Mouse (Mus musculus): ENCODE results near the gene Znhit6. TPM values are rescaled to one million over a fixed set of nuclear protein-coding genes. Genes with fewer than 3 reads are reported as not detected.

Gene Znhit6
- polyA plus RNA-seq, 1 experiment from 2014 or later = 26.0 TPM

- Histone ChIP-seq H3K4me2 (no peak overlapping the region), H3K4me1 (ENCODE audit: control insufficient read depth, insufficient read depth, low read length) (peaks cover 12% of the 10 kb centered on the region), H3K9ac (ENCODE audit: low read depth, low read length) (no peak overlapping the region), H3K36me3 (ENCODE audit: control insufficient read depth, insufficient read depth, low read length) (peaks cover 10% of the 10 kb centered on the region), H3K9me3 (replicated peaks; ENCODE audit: control insufficient read depth, low read length) (no peaks in the 10 kb centered on the region), H3K4me3 (ENCODE audit: low read depth, low read length) (no peak overlapping the region), H3K27me3 (ENCODE audit: control insufficient read depth, insufficient read depth, low read length) (no peaks in the 10 kb centered on the region), H3K27ac (ENCODE audit: low read depth, low read length) (no peak overlapping the region)
- ATAC-seq (replicated peaks; ENCODE audit: insufficient number of reproducible peaks, low FRiP score, low TSS enrichment) = no peak
- 88% methylated on average over 3 of the region's 3 CpGs for WGBS (ENCODE audit: insufficient replicate concordance)
Observed at GRCm38 (mm10) chr3:145574468-145574867, 1.5 kb upstream of the Znhit6 start.

GRCm38 (mm10) chr3:145575340-145575739 lies 665 bp upstream of the Znhit6 start:
- H3K4me1 ChIP-seq (ENCODE audit: control insufficient read depth, insufficient read depth, low read length) = peaks cover 12% of the 10 kb centered on the region
- ATAC-seq (replicated peaks; ENCODE audit: insufficient number of reproducible peaks, low FRiP score, low TSS enrichment) = no peak
- peak overlapping the region; percentile 79; the same call in 1 of the 2 replicates for H3K4me3 ChIP-seq (ENCODE audit: low read depth, low read length)
- no peak overlapping the region for H3K27ac ChIP-seq (ENCODE audit: low read depth, low read length)
- H3K36me3 ChIP-seq (ENCODE audit: control insufficient read depth, insufficient read depth, low read length) = peaks cover 10% of the 10 kb centered on the region
- no peak overlapping the region; the same call in 1 of the 2 replicates for H3K4me2 ChIP-seq
- no peaks in the 10 kb centered on the region for H3K9me3 ChIP-seq (replicated peaks; ENCODE audit: control insufficient read depth, low read length)
- no peaks in the 10 kb centered on the region for H3K27me3 ChIP-seq (ENCODE audit: control insufficient read depth, insufficient read depth, low read length)
- 77% methylated on average over 7 of the region's 7 CpGs for WGBS (ENCODE audit: insufficient replicate concordance)
- H3K9ac ChIP-seq (ENCODE audit: low read depth, low read length) = no peak overlapping the region

- H3K27me3 ChIP-seq (ENCODE audit: control insufficient read depth, insufficient read depth, low read length) = no peaks in the 10 kb centered on the region
- peak overlapping the region; percentile 79 for H3K4me3 ChIP-seq (ENCODE audit: low read depth, low read length)
- H3K36me3 ChIP-seq (ENCODE audit: control insufficient read depth, insufficient read depth, low read length) = peaks cover 10% of the 10 kb centered on the region
- peaks cover 12% of the 10 kb centered on the region for H3K4me1 ChIP-seq (ENCODE audit: control insufficient read depth, insufficient read depth, low read length)
- 0% methylated on average over 11 of the region's 11 CpGs for WGBS (ENCODE audit: insufficient replicate concordance)
- no peaks in the 10 kb centered on the region for H3K9me3 ChIP-seq (replicated peaks; ENCODE audit: control insufficient read depth, low read length)
- H3K4me2 ChIP-seq = peak overlapping the region; percentile 95
- ATAC-seq (replicated peaks; ENCODE audit: insufficient number of reproducible peaks, low FRiP score, low TSS enrichment) = peak; percentile 74
- 0 out of 2 replicates have a peak overlapping the region, but pooled peaks have one; percentile 3 for H3K27ac ChIP-seq (ENCODE audit: low read depth, low read length)
- peak overlapping the region; percentile 78 for H3K9ac ChIP-seq (ENCODE audit: low read depth, low read length)
Observed at GRCm38 (mm10) chr3:145576482-145576822, 447 bp downstream of the Znhit6 start.

- Histone ChIP-seq H3K36me3 (ENCODE audit: control insufficient read depth, insufficient read depth, low read length) (peaks cover 10% of the 10 kb centered on the region), H3K4me3 (ENCODE audit: low read depth, low read length) (peak overlapping the region; percentile 79), H3K9me3 (replicated peaks; ENCODE audit: control insufficient read depth, low read length) (no peaks in the 10 kb centered on the region), H3K27me3 (ENCODE audit: control insufficient read depth, insufficient read depth, low read length) (no peaks in the 10 kb centered on the region), H3K9ac (ENCODE audit: low read depth, low read length) (peak overlapping the region; percentile 78), H3K27ac (ENCODE audit: low read depth, low read length) (no peak overlapping the region), H3K4me1 (ENCODE audit: control insufficient read depth, insufficient read depth, low read length) (peaks cover 12% of the 10 kb centered on the region), H3K4me2 (peak overlapping the region; percentile 95)
- 29% methylated on average over 15 of the region's 15 CpGs for WGBS (ENCODE audit: insufficient replicate concordance)
- ATAC-seq (replicated peaks; ENCODE audit: insufficient number of reproducible peaks, low FRiP score, low TSS enrichment) = no peak
Observed at GRCm38 (mm10) chr3:145576876-145577275, 871 bp downstream of the Znhit6 start.

- Histone ChIP-seq H3K9me3 (replicated peaks; ENCODE audit: control insufficient read depth, low read length) (no peaks in the 10 kb centered on the region), H3K36me3 (ENCODE audit: control insufficient read depth, insufficient read depth, low read length) (peaks cover 24% of the 10 kb centered on the region), H3K4me1 (ENCODE audit: control insufficient read depth, insufficient read depth, low read length) (no peaks in the 10 kb centered on the region), H3K9ac (ENCODE audit: low read depth, low read length) (no peak overlapping the region), H3K4me3 (ENCODE audit: low read depth, low read length) (no peak overlapping the region), H3K27me3 (ENCODE audit: control insufficient read depth, insufficient read depth, low read length) (no peaks in the 10 kb centered on the region), H3K27ac (ENCODE audit: low read depth, low read length) (no peak overlapping the region), H3K4me2 (no peak overlapping the region)
- ATAC-seq (replicated peaks; ENCODE audit: insufficient number of reproducible peaks, low FRiP score, low TSS enrichment) = no peak
- 73% methylated on average over 4 of the region's 4 CpGs for WGBS (ENCODE audit: insufficient replicate concordance)
Observed at GRCm38 (mm10) chr3:145583043-145583442, 7.0 kb downstream of the Znhit6 start.

- WGBS (ENCODE audit: insufficient replicate concordance) = 67% methylated on average over 3 of the region's 3 CpGs
- Histone ChIP-seq H3K4me1 (ENCODE audit: control insufficient read depth, insufficient read depth, low read length) (no peaks in the 10 kb centered on the region), H3K4me2 (no peak overlapping the region), H3K9me3 (replicated peaks; ENCODE audit: control insufficient read depth, low read length) (no peaks in the 10 kb centered on the region), H3K9ac (ENCODE audit: low read depth, low read length) (no peak overlapping the region), H3K27ac (ENCODE audit: low read depth, low read length) (no peak overlapping the region), H3K27me3 (ENCODE audit: control insufficient read depth, insufficient read depth, low read length) (no peaks in the 10 kb centered on the region), H3K36me3 (ENCODE audit: control insufficient read depth, insufficient read depth, low read length) (peaks cover 21% of the 10 kb centered on the region), H3K4me3 (ENCODE audit: low read depth, low read length) (no peak overlapping the region)
- no peak for ATAC-seq (replicated peaks; ENCODE audit: insufficient number of reproducible peaks, low FRiP score, low TSS enrichment)
Observed at GRCm38 (mm10) chr3:145583522-145584200, 7.7 kb downstream of the Znhit6 start.

GRCm38 (mm10) chr3:145590562-145590961 lies 14.6 kb downstream of the Znhit6 start:
- H3K9me3 ChIP-seq (replicated peaks; ENCODE audit: control insufficient read depth, low read length) = no peaks in the 10 kb centered on the region
- no peak overlapping the region for H3K9ac ChIP-seq (ENCODE audit: low read depth, low read length)
- H3K4me2 ChIP-seq = no peak overlapping the region
- H3K4me3 ChIP-seq (ENCODE audit: low read depth, low read length) = no peak overlapping the region
- H3K27ac ChIP-seq (ENCODE audit: low read depth, low read length) = no peak overlapping the region
- peaks cover 25% of the 10 kb centered on the region for H3K36me3 ChIP-seq (ENCODE audit: control insufficient read depth, insufficient read depth, low read length)
- peak; percentile 84 for ATAC-seq (replicated peaks; ENCODE audit: insufficient number of reproducible peaks, low FRiP score, low TSS enrichment)
- 90% methylated on average over 4 of the region's 4 CpGs for WGBS (ENCODE audit: insufficient replicate concordance)
- no peaks in the 10 kb centered on the region for H3K27me3 ChIP-seq (ENCODE audit: control insufficient read depth, insufficient read depth, low read length)
- no peaks in the 10 kb centered on the region for H3K4me1 ChIP-seq (ENCODE audit: control insufficient read depth, insufficient read depth, low read length)

- no peak for ATAC-seq (replicated peaks; ENCODE audit: insufficient number of reproducible peaks, low FRiP score, low TSS enrichment)
- no peak overlapping the region for H3K4me2 ChIP-seq
- no peak overlapping the region for H3K4me3 ChIP-seq (ENCODE audit: low read depth, low read length)
- no peaks in the 10 kb centered on the region for H3K27me3 ChIP-seq (ENCODE audit: control insufficient read depth, insufficient read depth, low read length)
- no peaks in the 10 kb centered on the region for H3K4me1 ChIP-seq (ENCODE audit: control insufficient read depth, insufficient read depth, low read length)
- H3K36me3 ChIP-seq (ENCODE audit: control insufficient read depth, insufficient read depth, low read length) = peaks cover 18% of the 10 kb centered on the region
- no peak overlapping the region for H3K9ac ChIP-seq (ENCODE audit: low read depth, low read length)
- 90% methylated on average over 6 of the region's 6 CpGs for WGBS (ENCODE audit: insufficient replicate concordance)
- no peaks in the 10 kb centered on the region for H3K9me3 ChIP-seq (replicated peaks; ENCODE audit: control insufficient read depth, low read length)
- no peak overlapping the region for H3K27ac ChIP-seq (ENCODE audit: low read depth, low read length)
Observed at GRCm38 (mm10) chr3:145591841-145592542, 16.0 kb downstream of the Znhit6 start.
